Mouse (Mus musculus): ENCODE results near the gene Sbf2.

DNA sequence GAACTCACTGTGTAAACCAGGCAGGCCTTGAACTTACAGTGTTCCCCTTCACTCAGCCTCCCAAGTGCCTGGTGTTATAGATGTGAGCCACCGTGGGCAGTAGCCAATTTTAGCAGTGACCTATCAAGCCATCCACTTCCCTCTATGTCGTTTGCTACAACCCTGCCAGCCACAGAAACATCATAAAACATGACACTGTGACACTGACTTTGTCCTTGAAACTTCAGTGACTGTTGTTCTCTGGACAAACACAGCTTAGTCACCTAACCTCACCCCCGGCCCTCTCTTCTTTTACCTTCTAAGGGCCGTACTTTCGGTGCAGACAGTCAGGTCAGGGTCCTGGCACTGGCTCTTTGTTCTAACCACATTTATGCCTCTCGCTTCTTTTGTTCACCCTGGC is 41.2 kb upstream of the Sbf2 start:
- TF ChIP-seq CTCF (IDR thresholded peaks at IDR 0.05; ENCODE audit: borderline replicate concordance, control insufficient read depth, extremely low read depth, insufficient read depth, low read length, poor library complexity) = no peak
- no peak for TF ChIP-seq POLR2A (IDR thresholded peaks at IDR 0.05; ENCODE audit: control insufficient read depth, extremely low read depth, insufficient read depth, low read length, poor library complexity)

All from thymus, adult 2 months (tissue).